Mouse (Mus musculus) embryonic facial prominence, embryonic 13.5 days (tissue): Measurements from ENCODE around the gene H2-M1. TPM values are rescaled to one million over a fixed set of nuclear protein-coding genes. Genes with fewer than 3 reads are reported as not detected.

Experiments used
- ATAC-seq: fragments of 200-750 bp; cut with Nextera tagmentation; 2 replicates; pipeline ENCODE4 v1.8.0; 2017; ENCODE audit warnings: low read depth; ENCODE audit not compliant: insufficient number of reproducible peaks, insufficient read depth, low FRiP score, low TSS enrichment
- H3K27ac ChIP-seq: fragments of 300-500 bp; sonication (generic); 2 replicates; pipeline ENCODE4 v1.5.1; 2015; ENCODE audit warnings: moderate library complexity, mild to moderate bottlenecking, inconsistent platforms
- H3K27me3 ChIP-seq: fragments of 300-500 bp; sonication (generic); 2 replicates; pipeline ENCODE4 v1.6.1; 2015; ENCODE audit warnings: mild to moderate bottlenecking, inconsistent platforms
- H3K36me3 ChIP-seq: fragments of 300-500 bp; sonication (generic); 2 replicates; pipeline ENCODE4 v1.6.1; 2015; ENCODE audit warnings: mild to moderate bottlenecking, inconsistent platforms
- H3K4me1 ChIP-seq: fragments of 300-500 bp; sonication (generic); 2 replicates; pipeline ENCODE4 v1.6.1; 2015; ENCODE audit warnings: inconsistent platforms
- H3K4me2 ChIP-seq: fragments of 300-500 bp; sonication (generic); 2 replicates; pipeline ENCODE4 v1.6.1; 2015; ENCODE audit warnings: moderate library complexity, mild to moderate bottlenecking, inconsistent platforms
- H3K4me3 ChIP-seq: fragments of 300-500 bp; sonication (generic); 2 replicates; pipeline ENCODE4 v1.5.1; 2015; ENCODE audit warnings: mild to moderate bottlenecking, inconsistent platforms
- H3K9ac ChIP-seq: fragments of 300-500 bp; sonication (generic); 2 replicates; pipeline ENCODE4 v1.6.1; 2015; ENCODE audit warnings: mild to moderate bottlenecking, inconsistent platforms
- H3K9me3 ChIP-seq: fragments of 300-500 bp; sonication (generic); 2 replicates; pipeline ENCODE4 v1.6.1; 2016; ENCODE audit warnings: inconsistent platforms
- WGBS: fragments of 180-500 bp; shearing (Covaris S2); methylation state at CpG from one replicate; pipeline ENCODE4 v1.1.7; 2015; ENCODE audit warnings: mixed read lengths; 5-methylcytosine and 5-hydroxymethylcytosine counted together
- polyA plus RNA-seq: library from polyadenylated mRNA; unstranded; fragments of >200 nt; fragmentation: Nextera tagmentation; extraction: Ambion mirVana; gene quantifications from 2 replicates; pipeline ENCODE4 v1.2.1, GENCODE M21; 2015

H2-M1 gene
- polyA plus RNA-seq = not detected in 2 replicates

DNA sequence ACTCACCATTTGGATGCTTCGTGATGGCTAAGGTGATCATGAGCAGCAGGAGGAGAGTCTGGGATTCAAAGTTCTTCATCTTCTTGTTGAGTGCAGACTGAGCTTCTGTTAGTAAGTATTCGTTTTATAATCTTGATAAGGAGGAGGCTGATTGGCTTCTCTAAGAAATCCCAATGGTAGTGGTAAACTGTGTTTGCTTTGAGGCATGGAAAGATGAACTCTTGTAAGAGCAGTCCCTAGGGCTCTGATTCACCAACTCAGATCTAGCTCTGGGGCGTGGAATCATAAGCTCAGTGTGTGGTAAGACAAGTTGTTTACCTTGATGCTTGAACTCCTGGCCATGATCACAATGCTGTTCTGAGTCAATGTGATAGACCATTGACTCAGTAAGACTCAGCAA is at the start of gene H2-M1:
H2-M1 (minus strand) TSS at position 101 of the 400 bp plus-strand sequence.
- H3K9me3 ChIP-seq = no peaks in the 10 kb centered on the region
- no peak within 1 kb of the TSS for H3K9ac ChIP-seq
- no peak for ATAC-seq
- no peak within 1 kb of the TSS for H3K27ac ChIP-seq
- no peak within 1 kb of the TSS for H3K4me2 ChIP-seq
- no peaks in the 10 kb centered on the region for H3K4me1 ChIP-seq
- H3K4me3 ChIP-seq = no peak within 1 kb of the TSS
- no peaks in the 10 kb centered on the region for H3K36me3 ChIP-seq
- H3K27me3 ChIP-seq = no peaks in the 10 kb centered on the region
- 71% methylated on average over 3 of the region's 3 CpGs for WGBS

DNA sequence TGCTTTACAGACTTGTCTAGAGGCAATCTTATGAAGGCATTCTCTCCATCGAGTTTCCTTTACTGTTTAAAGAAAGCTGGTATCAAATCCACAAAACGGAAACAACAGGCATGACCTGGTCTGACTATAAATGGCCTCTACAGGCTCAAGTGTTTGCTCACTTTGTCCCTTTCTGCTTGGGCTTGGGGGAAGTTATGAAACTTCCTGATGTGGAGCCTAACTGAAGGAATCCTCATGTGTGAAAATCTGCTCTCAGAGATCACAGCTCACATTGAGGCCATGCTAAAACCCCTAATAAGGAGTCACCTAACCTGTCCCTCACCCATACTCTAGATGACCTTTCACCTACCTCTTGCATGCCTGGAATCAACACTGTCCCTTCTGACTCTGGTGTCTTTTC is 25.7 kb upstream of the H2-M1 start:
- Histone ChIP-seq H3K4me2 (no peak overlapping the region), H3K9me3 (no peaks in the 10 kb centered on the region), H3K4me1 (no peaks in the 10 kb centered on the region), H3K27me3 (no peaks in the 10 kb centered on the region), H3K9ac (no peak overlapping the region), H3K27ac (no peak overlapping the region), H3K4me3 (no peak overlapping the region), H3K36me3 (no peaks in the 10 kb centered on the region)
- WGBS = 67% methylated on average over 2 of the region's 2 CpGs
- ATAC-seq = no peak

DNA sequence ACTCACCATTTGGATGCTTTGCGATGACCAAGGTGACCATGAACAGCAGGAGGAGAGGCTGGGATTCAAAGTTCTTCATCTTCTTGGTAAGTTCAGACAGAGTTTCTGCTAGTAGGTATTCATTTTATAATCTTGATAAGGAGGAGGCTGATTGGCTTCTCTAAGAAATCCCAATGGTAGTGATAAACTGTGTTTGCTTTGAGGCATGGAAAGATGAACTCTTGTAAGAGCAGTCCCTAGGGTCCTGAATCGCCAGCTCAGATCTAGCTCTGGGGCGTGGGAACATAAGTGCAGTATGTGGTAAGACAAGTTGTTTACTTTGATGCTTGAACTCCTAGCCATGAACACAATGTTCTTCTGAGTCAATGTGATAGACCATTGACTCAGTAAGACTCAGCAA is 29.5 kb downstream of the H2-M1 start, which contains the start of gene H2-M9:
H2-M9 (minus strand) TSS at position 101 of the 400 bp plus-strand sequence.
- no peak within 1 kb of the TSS for H3K27ac ChIP-seq
- WGBS = 82% methylated on average over 3 of the region's 3 CpGs
- H3K36me3 ChIP-seq = no peaks in the 10 kb centered on the region
- no peaks in the 10 kb centered on the region for H3K27me3 ChIP-seq
- H3K4me1 ChIP-seq = no peaks in the 10 kb centered on the region
- no peak for ATAC-seq
- no peak within 1 kb of the TSS for H3K9ac ChIP-seq
- H3K4me3 ChIP-seq = no peak within 1 kb of the TSS
- no peak within 1 kb of the TSS for H3K4me2 ChIP-seq
- H3K9me3 ChIP-seq = no peaks in the 10 kb centered on the region

Other genes with a start within 250 kb of the H2-M1 start
- not detected in 2 replicates for gene H2-M10.4, start 209.9 kb downstream of the H2-M1 start, polyA plus RNA-seq
- gene H2-M11, start 125.1 kb downstream of the H2-M1 start, polyA plus RNA-seq = not detected in 2 replicates
- not detected in 2 replicates for gene H2-M9, start 29.6 kb downstream of the H2-M1 start, polyA plus RNA-seq
- not detected in 2 replicates for gene H2-M10.5, start 100.7 kb upstream of the H2-M1 start, polyA plus RNA-seq
- not detected in 2 replicates for gene H2-M10.6, start 140.0 kb upstream of the H2-M1 start, polyA plus RNA-seq
- 55.7 and 60.3 TPM in 2 replicates for gene Trim26, start 164.9 kb upstream of the H2-M1 start, polyA plus RNA-seq
- gene Trim15, start 195.0 kb upstream of the H2-M1 start, polyA plus RNA-seq = 0.24 and 0.48 TPM in 2 replicates
- 1.8 and 4.7 TPM in 2 replicates for gene Trim10, start 197.4 kb upstream of the H2-M1 start, polyA plus RNA-seq
- not detected in 2 replicates for gene Trim40, start 217.9 kb upstream of the H2-M1 start, polyA plus RNA-seq
- not detected in 2 replicates for gene Trim31, start 225.9 kb upstream of the H2-M1 start, polyA plus RNA-seq